Mouse (Mus musculus) cortical plate, adult 2 months (tissue): ENCODE measurements at regions not wholly inside any gene's neighbourhood (a gene's known extent, or its start where the extent isn't known, plus 50 kb on each side); places are given as distances from the start of the nearest gene placed in this dataset.

Experiments used
- CTCF ChIP-seq: fragments of 200-500 bp; IDR thresholded peaks from 2 replicates; pipeline ENCODE4 v1.5.1; 2011; ENCODE audit warnings: mild to moderate bottlenecking, control low read depth, low read length; ENCODE audit not compliant: insufficient read depth; ENCODE audit errors: extremely low read depth
- POLR2A ChIP-seq: fragments of 200-500 bp; IDR thresholded peaks from 2 replicates; pipeline ENCODE4 v1.6.1; 2011; ENCODE audit warnings: mild to moderate bottlenecking, low read length, control low read depth; ENCODE audit not compliant: insufficient read depth; ENCODE audit errors: extremely low read depth

DNA sequence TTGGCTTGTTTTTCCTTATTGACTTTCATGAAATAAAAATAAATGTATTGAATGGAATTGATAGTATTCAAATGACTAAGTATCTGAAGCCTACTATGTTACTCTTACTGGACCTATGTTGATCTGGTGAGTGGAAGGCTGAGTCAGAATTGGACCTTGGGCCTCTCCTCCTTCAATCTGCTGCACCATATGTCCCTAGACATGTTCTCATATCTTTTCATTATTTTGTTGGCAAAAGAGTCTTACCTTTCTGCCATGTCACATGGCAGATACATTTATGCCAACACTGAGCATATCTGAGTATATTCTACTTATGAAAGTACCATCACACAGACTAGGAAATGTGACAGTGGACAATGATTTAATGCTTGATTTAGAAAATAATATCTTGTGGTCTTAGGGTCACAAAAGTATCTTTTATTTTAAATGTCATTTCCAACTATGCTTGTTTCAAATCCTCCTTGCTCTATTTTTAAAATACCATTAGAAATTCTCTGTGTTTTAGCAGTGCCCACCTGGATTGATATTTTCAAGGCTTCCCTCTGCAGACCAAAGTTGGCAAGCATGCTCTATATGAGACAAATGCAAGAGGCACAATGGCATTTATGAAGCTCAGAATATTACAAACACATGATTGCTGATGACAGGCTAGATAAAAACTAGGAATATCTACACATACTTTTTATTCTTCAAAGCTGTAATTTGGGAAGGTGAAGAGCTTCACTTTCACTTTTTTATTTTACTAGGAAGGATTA is 825.7 kb downstream of the Rfpl4b start:
- TF ChIP-seq POLR2A (no peak), CTCF (no peak)
